Mouse (Mus musculus) heart, embryonic 11.5 days (tissue): ENCODE measurements around the gene Tnfsf12. TPM values are rescaled to one million over a fixed set of nuclear protein-coding genes. Genes with fewer than 3 reads are reported as not detected.

Experiments used
- ATAC-seq: fragments of 200-750 bp; cut with Nextera tagmentation; replicated peaks from 2 replicates; pipeline ENCODE4 v1.8.0; 2017; ENCODE audit warnings: moderate library complexity; ENCODE audit not compliant: insufficient number of reproducible peaks, low FRiP score, low TSS enrichment
- H3K27ac ChIP-seq: fragments of 300-500 bp; sonication (generic); 2 replicates; pipeline ENCODE4 v1.5.1; 2014; ENCODE audit warnings: mild to moderate bottlenecking, low read depth, low read length
- H3K27me3 ChIP-seq: fragments of 300-500 bp; sonication (generic); 2 replicates; pipeline ENCODE4 v1.6.1; 2014; ENCODE audit warnings: mild to moderate bottlenecking, low read length, mixed read lengths; ENCODE audit not compliant: control insufficient read depth, insufficient read depth
- H3K36me3 ChIP-seq: fragments of 300-500 bp; sonication (generic); 2 replicates; pipeline ENCODE4 v1.6.1; 2014; ENCODE audit warnings: mild to moderate bottlenecking, low read length, moderate library complexity, mixed read lengths; ENCODE audit not compliant: control insufficient read depth, insufficient read depth
- H3K4me1 ChIP-seq: fragments of 300-500 bp; sonication (generic); 2 replicates; pipeline ENCODE4 v1.6.1; 2014; ENCODE audit warnings: low read length; ENCODE audit not compliant: control insufficient read depth, insufficient read depth
- H3K4me2 ChIP-seq: fragments of 300-500 bp; sonication (generic); 2 replicates; pipeline ENCODE4 v1.6.1; 2014; ENCODE audit warnings: mild to moderate bottlenecking, moderate library complexity
- H3K4me3 ChIP-seq: fragments of 300-500 bp; sonication (generic); 2 replicates; pipeline ENCODE4 v1.5.1; 2014; ENCODE audit warnings: low read depth, low read length
- H3K9ac ChIP-seq: fragments of 300-500 bp; sonication (generic); 2 replicates; pipeline ENCODE4 v1.6.1; 2014; ENCODE audit warnings: mild to moderate bottlenecking, low read depth, low read length, moderate library complexity
- H3K9me3 ChIP-seq: fragments of 300-500 bp; sonication (generic); replicated peaks from 2 replicates; pipeline ENCODE4 v1.6.1; 2016; ENCODE audit warnings: low read length; ENCODE audit not compliant: control insufficient read depth
- WGBS: fragments of 180-500 bp; shearing (Covaris S2); extraction: QIAGEN DNeasy Blood & Tissue Kit; methylation state at CpG from one replicate; pipeline ENCODE4 v1.1.7; 2014; ENCODE audit not compliant: insufficient replicate concordance; 5-methylcytosine and 5-hydroxymethylcytosine counted together
- polyA plus RNA-seq: library from polyadenylated mRNA; unstranded; fragments of >200 nt; fragmentation: Nextera tagmentation; extraction: Ambion mirVana; gene quantifications from 2 replicates; pipeline ENCODE4 v1.2.1, GENCODE M21; 2014

The Tnfsf12 gene
- polyA plus RNA-seq, 1 experiment from 2014 or later, result 4.4 TPM

DNA sequence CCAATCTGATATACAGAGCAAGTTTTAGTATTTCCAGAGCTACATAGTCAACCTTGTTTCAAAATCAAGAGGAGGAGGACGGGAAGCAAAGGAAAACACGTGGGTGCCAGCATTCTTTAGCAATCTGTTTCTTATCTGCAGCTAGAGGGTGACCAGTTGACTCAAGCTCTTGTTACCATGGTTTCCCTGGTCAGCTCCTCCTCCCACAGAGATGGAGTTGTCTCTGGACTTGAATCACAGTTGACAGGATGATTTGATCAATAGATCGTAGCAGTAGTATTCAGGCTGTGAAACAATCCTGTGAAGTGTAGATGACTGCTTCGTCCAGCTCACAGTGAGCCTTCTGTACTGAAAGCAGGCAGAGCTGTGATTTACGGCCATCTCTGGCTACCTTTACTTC lies 20.3 kb upstream of the Tnfsf12 start:
- Histone ChIP-seq H3K4me2 (peak overlapping the region; percentile 14; the same call in 1 of the 2 replicates), H3K9me3 (no peaks in the 10 kb centered on the region), H3K27ac (peak overlapping the region; percentile 10; the same call in 1 of the 2 replicates), H3K36me3 (no peaks in the 10 kb centered on the region), H3K27me3 (no peaks in the 10 kb centered on the region), H3K4me1 (peaks cover 12% of the 10 kb centered on the region), H3K4me3 (no peak overlapping the region), H3K9ac (no peak overlapping the region)
- no peak for ATAC-seq
- 18% methylated on average over 5 of the region's 5 CpGs for WGBS

DNA sequence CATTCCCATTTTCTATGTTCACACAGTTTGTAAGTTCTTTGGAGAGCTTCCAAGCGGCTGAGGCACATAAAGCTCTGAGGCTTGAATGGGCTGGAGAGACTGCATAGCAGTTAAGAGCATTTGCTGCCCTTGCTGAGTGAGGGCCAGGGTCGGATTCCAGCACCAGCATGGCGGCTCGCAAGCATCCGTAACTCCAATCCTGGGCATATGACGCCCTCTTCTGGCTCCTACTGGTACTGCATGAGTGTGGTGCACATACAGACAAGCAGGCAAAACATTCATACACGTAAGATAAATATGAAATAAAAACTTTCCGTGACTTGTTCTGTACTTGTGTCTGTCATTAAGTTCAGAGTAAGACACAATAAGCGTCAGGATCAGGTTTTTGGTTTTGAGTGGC lies 19.8 kb upstream of the Tnfsf12 start:
- Histone ChIP-seq H3K27ac (peak overlapping the region; percentile 10; the same call in 1 of the 2 replicates), H3K4me2 (peak overlapping the region; percentile 14; the same call in 1 of the 2 replicates), H3K9me3 (no peaks in the 10 kb centered on the region), H3K4me1 (peaks cover 12% of the 10 kb centered on the region), H3K9ac (no peak overlapping the region), H3K36me3 (no peaks in the 10 kb centered on the region), H3K27me3 (no peaks in the 10 kb centered on the region), H3K4me3 (no peak overlapping the region)
- no peak for ATAC-seq
- WGBS, result 56% methylated on average over 9 of the region's 9 CpGs

DNA sequence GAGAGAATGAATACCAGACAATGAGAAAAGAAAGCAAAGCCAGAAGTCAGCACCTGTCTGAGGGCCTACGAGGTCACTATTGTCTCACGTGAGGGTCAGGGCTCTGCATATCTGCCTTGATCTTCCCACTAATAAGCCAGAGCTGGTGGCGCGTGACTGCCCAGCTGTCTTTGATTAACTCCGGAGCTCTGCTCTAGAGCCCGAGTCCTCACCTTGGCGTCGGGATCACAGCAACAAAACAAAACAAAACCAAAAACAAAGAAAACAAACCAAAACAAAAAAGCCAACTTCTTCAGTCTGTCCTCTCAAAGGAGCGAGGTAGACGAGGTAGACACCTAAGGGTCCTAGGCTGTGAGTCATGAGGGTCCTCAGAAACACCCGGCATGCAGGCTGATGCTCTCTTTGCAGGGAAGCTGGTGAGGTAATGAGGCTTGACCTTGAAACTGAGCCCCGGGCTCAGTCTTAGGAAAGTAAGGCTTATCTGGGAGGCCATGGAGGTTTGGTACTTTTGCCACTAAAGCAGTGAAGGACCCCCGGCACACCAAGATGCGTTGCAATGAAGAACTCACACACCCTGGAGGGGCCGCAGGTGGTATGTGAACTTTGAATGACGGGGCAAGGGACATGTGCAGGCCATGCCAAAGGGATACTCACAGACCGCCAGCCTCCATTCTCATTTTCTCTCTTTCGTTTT lies 19.1 kb upstream of the Tnfsf12 start:
- Histone ChIP-seq H3K9ac (no peak overlapping the region), H3K4me2 (no peak overlapping the region), H3K36me3 (no peaks in the 10 kb centered on the region), H3K4me1 (peaks cover 12% of the 10 kb centered on the region), H3K27ac (no peak overlapping the region), H3K9me3 (no peaks in the 10 kb centered on the region), H3K4me3 (no peak overlapping the region), H3K27me3 (no peaks in the 10 kb centered on the region)
- WGBS, result 66% methylated on average over 18 of the region's 18 CpGs
- ATAC-seq, result no peak

DNA sequence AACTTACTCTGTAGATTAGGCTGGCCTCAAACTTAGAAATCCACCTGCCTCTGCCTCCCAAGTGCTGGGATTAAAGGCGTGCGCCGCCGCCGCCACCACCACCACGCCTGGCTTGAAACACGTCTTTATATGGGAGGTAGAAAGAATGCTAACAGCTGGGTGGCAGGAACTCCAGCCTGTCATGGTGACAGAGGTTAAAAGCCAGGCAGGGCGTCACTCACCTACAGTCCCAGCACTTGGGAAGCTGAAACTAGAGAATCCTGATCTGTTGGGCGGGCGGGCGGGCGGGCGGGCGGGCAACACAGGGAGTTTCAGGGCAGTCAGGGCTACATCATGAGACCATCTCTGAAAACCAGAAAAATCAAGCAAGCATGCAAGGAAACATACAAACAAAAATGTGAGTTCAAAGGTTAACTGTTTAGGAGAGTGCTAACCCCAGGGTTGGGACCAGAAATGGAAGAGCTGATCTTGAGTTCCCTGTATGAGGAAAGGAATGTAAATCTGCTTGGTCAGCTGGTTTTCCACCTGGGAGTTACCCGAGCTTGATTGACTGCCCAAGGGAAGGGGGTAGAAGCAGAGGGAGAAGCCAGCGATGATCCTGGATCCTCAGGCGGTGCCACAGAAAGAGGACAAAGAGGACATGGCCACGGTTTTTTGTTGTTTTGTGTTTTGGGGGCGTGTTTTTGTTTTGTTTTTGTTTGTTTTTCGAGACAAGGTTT lies 17.5 kb upstream of the Tnfsf12 start:
- Histone ChIP-seq H3K36me3 (no peaks in the 10 kb centered on the region), H3K27me3 (no peaks in the 10 kb centered on the region), H3K4me1 (peaks cover 12% of the 10 kb centered on the region), H3K27ac (no peak overlapping the region), H3K9ac (no peak overlapping the region), H3K4me3 (no peak overlapping the region), H3K9me3 (no peaks in the 10 kb centered on the region), H3K4me2 (no peak overlapping the region)
- ATAC-seq, result no peak
- 74% methylated on average over 20 of the region's 20 CpGs for WGBS

DNA sequence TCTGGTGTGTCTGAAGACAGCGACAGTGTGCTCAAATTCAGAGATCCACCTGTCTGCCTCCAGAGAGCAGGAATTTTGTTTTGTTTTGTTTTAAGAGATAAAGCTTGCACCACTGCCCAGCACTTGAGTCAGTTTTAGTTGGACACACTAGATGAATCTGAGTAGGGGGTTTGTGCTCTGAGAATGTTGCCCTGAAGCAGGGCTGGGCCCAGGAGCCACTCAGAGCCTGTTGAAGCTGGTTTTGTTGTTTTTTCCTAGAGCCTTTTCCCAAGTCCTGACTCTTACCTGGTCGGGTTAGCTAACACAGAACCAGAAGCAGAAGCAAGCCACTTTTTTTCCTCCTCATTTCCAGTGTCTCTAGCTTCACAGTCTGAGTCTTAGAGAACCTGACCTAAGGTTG lies 15.4 kb upstream of the Tnfsf12 start:
- H3K9ac ChIP-seq, result no peak overlapping the region
- H3K4me2 ChIP-seq, result no peak overlapping the region
- peaks cover 10% of the 10 kb centered on the region for H3K4me1 ChIP-seq
- no peaks in the 10 kb centered on the region for H3K27me3 ChIP-seq
- no peaks in the 10 kb centered on the region for H3K36me3 ChIP-seq
- H3K4me3 ChIP-seq, result no peak overlapping the region
- H3K27ac ChIP-seq, result no peak overlapping the region
- WGBS, result 73% methylated on average over 2 of the region's 2 CpGs
- H3K9me3 ChIP-seq, result no peaks in the 10 kb centered on the region
- ATAC-seq, result no peak

DNA sequence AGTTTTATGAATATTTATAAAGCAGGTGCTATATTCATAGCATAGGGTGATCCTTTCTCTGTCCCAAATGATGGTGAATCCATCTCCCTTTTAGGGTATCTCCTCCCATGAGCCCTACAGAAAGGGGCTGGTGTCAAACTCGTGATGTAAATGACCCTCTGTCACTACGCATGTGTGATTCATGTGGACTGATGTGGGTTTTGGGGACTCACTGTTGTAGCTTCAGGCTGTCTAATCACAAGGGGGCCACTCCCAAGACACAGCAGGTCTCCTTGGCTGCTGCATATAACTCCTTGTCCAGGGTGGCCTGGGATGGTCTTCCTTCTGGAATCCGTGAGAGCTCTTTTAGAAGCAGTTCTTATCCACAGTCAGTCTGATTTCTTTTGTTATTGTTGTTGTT lies 14.8 kb upstream of the Tnfsf12 start:
- no peak overlapping the region for H3K27ac ChIP-seq
- WGBS, result 79% methylated on average over 3 of the region's 3 CpGs
- H3K4me2 ChIP-seq, result no peak overlapping the region
- H3K36me3 ChIP-seq, result no peaks in the 10 kb centered on the region
- no peak for ATAC-seq
- no peak overlapping the region for H3K4me3 ChIP-seq
- no peaks in the 10 kb centered on the region for H3K27me3 ChIP-seq
- no peaks in the 10 kb centered on the region for H3K9me3 ChIP-seq
- peaks cover 4% of the 10 kb centered on the region; the same call in 1 of the 2 replicates for H3K4me1 ChIP-seq
- H3K9ac ChIP-seq, result no peak overlapping the region

DNA sequence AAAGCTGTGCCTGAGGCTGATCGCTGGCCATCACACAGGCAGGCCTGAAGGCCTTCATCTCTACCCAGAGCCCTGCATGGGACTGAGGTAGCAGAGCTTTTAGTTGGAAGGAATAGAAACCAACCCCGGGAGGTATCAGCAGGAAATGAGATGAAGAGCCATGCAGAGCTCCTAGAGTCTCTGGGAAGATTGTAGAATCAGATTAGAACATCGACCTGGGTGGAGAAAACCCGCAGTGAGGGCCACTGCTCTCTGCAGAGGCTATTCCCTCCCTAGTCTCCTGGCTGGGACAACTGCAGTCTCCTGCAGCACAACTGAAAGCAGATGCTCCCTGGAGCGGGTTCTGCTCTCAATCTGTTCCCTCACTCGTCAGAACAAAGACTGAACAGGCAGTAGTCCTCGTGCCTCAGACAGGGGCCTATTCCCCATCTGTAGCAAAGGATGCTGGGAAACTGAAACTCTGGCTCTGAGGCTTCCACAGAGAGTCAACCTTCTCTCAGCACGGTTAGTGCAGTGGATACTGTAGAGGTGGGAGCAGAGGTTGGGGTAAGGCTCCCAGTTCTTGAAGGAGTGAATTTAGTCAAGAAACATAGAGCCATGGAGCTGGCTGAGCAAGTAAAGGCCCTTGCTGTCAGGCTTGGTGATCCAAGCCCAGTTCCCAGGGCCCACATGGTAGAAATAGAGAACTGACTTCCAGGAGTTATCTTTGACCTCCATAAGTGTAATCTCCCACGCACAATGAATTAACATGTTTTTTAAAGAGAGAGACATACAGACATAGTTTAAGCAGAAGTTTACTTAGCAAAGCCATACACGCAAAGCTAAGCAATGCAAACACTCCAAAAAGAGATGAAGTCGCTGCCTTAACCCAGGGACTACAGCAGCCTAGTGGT lies 14.2 kb upstream of the Tnfsf12 start:
- H3K9ac ChIP-seq, result no peak overlapping the region
- H3K4me2 ChIP-seq, result no peak overlapping the region
- H3K4me1 ChIP-seq, result 0 out of 2 replicates have a peak, but pooled peaks cover 3% of the 10 kb centered on the region
- H3K27me3 ChIP-seq, result no peaks in the 10 kb centered on the region
- 47% methylated on average over 11 of the region's 11 CpGs for WGBS
- no peaks in the 10 kb centered on the region for H3K9me3 ChIP-seq
- no peak overlapping the region for H3K4me3 ChIP-seq
- ATAC-seq, result no peak
- H3K27ac ChIP-seq, result no peak overlapping the region
- H3K36me3 ChIP-seq, result no peaks in the 10 kb centered on the region

DNA sequence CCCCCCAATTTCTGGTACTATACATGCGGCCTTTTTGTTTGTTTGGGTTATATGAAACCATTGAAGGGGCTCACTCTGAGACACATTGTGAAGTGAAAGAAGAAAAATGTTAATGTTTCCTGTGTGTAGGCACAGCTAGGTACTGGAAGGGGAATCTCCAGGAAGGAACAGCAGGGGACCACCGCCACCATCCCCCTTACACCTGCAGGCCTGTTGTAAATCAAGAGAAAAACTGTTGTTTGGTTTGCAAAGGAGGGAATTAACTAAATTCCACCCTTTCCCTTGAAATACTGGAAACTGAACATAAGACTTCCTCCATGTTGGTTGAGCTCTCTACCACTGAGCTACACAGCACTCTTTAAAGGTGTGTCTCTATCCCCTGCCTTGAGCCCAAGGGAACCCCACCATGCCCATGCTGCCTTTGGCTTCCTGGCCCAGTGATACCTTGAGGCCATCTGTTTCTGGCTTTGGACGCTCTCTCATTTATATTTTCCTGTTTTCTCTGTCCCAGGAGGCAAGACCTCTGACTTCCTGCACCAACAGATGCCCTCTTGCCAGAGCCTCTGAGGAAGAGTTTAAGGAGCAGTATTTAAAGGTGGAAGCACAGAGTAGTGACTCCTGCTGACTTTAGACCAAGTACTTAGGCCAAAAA lies 13.1 kb upstream of the Tnfsf12 start:
- Histone ChIP-seq H3K4me1 (0 out of 2 replicates have a peak, but pooled peaks cover 3% of the 10 kb centered on the region), H3K27me3 (no peaks in the 10 kb centered on the region), H3K9ac (no peak overlapping the region), H3K36me3 (no peaks in the 10 kb centered on the region), H3K27ac (no peak overlapping the region), H3K9me3 (no peaks in the 10 kb centered on the region), H3K4me2 (no peak overlapping the region), H3K4me3 (no peak overlapping the region)
- WGBS, result 76% methylated on average over 3 of the region's 3 CpGs
- ATAC-seq, result no peak
